Mouse (Mus musculus): ENCODE data around the gene Utp20.
A peak's percentile ranks its signal among the peaks of the same experiment; 100 is the strongest.

- TF ChIP-seq ZNF384 (IDR thresholded peaks at IDR 0.05; ENCODE audit: low read depth, low read length), result peak; percentile 57; the same call in 1 of the 2 replicates
- peak; percentile 77 for TF ChIP-seq HCFC1 (IDR thresholded peaks at IDR 0.05; ENCODE audit: borderline replicate concordance, insufficient read depth, low read length)
- no peak; the same call in 1 of the 2 replicates for TF ChIP-seq CHD2 (IDR thresholded peaks at IDR 0.05; ENCODE audit: low read depth, low read length)
- TF ChIP-seq MAFK (IDR thresholded peaks at IDR 0.05; ENCODE audit: insufficient read depth, low read depth, low read length), result no peak
These were observed at the start of gene Utp20 for GRCm38 (mm10) chr10:88826188-88826946.

Data from ES-E14 (cell line).